Mouse (Mus musculus): ENCODE data around the gene Dnah7a. TPM values are rescaled to one million over a fixed set of nuclear protein-coding genes. Genes with fewer than 3 reads are reported as not detected.
"Not testable (repeated sequence)": the region's sequence is repeated elsewhere in the genome, so short reads cannot be mapped to it uniquely, and the experiment has no call there.

The Dnah7a gene
- total RNA-seq, 4 experiments from 2014 or later, result not detected

GRCm38 (mm10) chr1:53704164-53704563 is 2.4 kb downstream of the Dnah7a start:
- DNase-seq (ENCODE audit: low spot score in 2 of 2), result no peak

- not testable (repeated sequence) for DNase-seq (ENCODE audit: low spot score in 2 of 2)
These were observed 42.3 kb downstream of the Dnah7a start for GRCm38 (mm10) chr1:53664268-53664667.

- no peak for DNase-seq (ENCODE audit: low spot score in 2 of 2)
These were observed 66.5 kb downstream of the Dnah7a start for GRCm38 (mm10) chr1:53639865-53640794.

GRCm38 (mm10) chr1:53635641-53636040 is 70.9 kb downstream of the Dnah7a start:
- not testable (repeated sequence) for DNase-seq (ENCODE audit: low spot score in 2 of 2)

GRCm38 (mm10) chr1:53632040-53632439 is 74.5 kb downstream of the Dnah7a start:
- not testable (repeated sequence) for DNase-seq (ENCODE audit: low spot score in 2 of 2)

GRCm38 (mm10) chr1:53630011-53630410 is 76.6 kb downstream of the Dnah7a start:
- DNase-seq (ENCODE audit: low spot score in 2 of 2), result no peak

DNA sequence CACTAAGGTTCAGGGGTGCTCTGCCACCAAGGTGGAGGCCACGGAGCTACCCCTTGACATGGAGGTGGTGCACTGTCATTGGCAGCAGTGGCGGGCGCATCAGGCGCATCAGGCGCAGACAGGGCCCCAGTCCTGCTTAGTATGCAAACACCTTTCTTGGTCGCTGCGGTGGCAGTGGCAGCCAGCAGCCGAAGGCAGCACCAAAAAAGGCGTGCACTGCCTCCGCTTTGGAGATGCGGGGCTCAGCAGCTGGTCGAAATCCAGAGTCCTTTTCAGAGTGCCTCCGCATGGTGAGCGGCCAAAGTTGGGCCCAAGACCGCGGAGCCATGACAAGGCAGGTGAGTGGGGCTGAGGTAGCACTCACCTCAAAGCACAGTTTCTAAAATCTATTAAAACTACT is 93.1 kb downstream of the Dnah7a start:
- no peak for DNase-seq (ENCODE audit: low spot score in 2 of 2)

- not testable (repeated sequence) for DNase-seq (ENCODE audit: low spot score in 2 of 2)
These were observed 125.3 kb downstream of the Dnah7a start for GRCm38 (mm10) chr1:53581326-53581725.

DNA sequence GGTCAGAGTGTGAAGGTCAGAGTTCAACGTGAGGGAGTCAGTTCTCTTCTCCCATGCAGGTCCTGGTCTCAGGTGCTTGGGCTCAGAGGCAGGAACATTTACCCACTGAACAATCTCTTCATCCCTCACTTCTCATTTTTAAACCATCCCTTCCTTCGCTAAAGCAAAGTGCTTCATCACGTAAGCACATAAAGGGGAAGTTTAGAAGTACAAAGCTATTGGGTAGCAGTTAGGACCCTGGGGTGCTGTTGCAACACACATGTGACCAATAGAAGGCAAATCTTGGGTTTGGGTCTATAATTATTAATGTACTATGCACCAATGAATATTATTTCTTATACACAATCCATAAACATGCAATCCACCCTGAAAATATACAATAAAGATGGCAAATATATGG is 148.7 kb downstream of the Dnah7a start:
- not testable (repeated sequence) for DNase-seq (ENCODE audit: low spot score in 2 of 2)

- not testable (repeated sequence) for DNase-seq (ENCODE audit: low spot score in 2 of 2)
These were observed 159.6 kb downstream of the Dnah7a start for GRCm38 (mm10) chr1:53547018-53547417.

DNA sequence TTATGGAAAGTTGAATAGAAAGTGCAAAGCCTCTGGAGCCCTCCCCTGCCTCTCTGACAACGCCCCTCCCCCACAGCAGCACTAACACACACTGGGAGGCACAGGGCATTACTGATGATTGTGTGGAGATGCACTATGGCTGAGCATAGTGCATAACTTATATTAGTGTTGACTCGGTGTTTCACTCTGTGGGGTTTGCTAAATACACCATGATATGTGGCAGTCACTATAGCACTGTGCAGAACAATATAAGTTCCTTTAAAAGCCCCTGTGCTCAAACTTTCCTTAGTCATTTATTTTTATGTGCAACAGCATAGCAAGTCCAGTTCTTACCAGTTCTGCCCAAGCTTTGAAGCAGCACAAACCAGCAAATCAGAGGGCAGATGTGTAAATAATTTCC is 168.2 kb downstream of the Dnah7a start:
- not testable (repeated sequence) for DNase-seq (ENCODE audit: low spot score in 2 of 2)

DNA sequence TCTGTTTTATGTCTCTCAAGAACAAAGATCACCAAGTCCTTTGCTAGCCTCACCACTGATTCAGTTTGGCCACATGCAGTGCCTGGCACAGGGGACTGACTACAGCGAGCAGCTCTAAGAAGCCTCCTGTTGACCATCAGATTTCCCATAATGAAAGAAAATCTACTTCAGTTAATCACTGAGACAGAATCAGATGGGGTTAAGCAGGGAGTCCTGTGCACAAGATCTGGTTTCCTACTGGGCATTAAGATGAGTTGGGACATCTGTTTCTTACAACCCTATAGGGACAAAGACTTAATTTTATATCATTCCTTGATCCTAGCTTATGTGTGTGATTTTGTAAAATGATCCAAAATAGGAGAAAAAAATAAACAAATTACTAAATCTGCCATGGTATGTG is 171.8 kb downstream of the Dnah7a start:
- DNase-seq (ENCODE audit: low spot score in 2 of 2), result not testable (repeated sequence)

GRCm38 (mm10) chr1:53526021-53526420 is 180.6 kb downstream of the Dnah7a start:
- not testable (repeated sequence) for DNase-seq (ENCODE audit: low spot score in 2 of 2)

GRCm38 (mm10) chr1:53473699-53474098 is 232.9 kb downstream of the Dnah7a start:
- no peak for DNase-seq (ENCODE audit: low spot score in 2 of 2)

- DNase-seq (ENCODE audit: low spot score in 2 of 2), result not testable (repeated sequence)
These were observed 234.5 kb downstream of the Dnah7a start for GRCm38 (mm10) chr1:53472084-53472483.

DNA sequence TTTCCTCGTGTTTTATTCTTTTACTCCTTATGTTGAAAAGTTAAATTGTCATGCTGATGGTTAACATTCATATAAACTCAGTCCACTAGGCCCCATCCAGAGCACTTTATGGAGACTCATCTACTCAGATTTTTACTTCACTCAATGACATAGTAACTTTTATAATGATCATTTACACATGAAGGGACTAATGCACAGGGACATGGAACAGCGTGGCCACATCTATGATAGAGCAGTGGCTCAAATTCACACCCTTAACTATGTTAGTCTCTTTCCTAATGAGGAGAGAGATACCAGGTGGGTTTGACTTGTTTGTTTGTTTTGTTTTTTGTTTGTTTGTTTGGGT is 239.3 kb downstream of the Dnah7a start:
- DNase-seq (ENCODE audit: low spot score in 2 of 2), result no peak

DNA sequence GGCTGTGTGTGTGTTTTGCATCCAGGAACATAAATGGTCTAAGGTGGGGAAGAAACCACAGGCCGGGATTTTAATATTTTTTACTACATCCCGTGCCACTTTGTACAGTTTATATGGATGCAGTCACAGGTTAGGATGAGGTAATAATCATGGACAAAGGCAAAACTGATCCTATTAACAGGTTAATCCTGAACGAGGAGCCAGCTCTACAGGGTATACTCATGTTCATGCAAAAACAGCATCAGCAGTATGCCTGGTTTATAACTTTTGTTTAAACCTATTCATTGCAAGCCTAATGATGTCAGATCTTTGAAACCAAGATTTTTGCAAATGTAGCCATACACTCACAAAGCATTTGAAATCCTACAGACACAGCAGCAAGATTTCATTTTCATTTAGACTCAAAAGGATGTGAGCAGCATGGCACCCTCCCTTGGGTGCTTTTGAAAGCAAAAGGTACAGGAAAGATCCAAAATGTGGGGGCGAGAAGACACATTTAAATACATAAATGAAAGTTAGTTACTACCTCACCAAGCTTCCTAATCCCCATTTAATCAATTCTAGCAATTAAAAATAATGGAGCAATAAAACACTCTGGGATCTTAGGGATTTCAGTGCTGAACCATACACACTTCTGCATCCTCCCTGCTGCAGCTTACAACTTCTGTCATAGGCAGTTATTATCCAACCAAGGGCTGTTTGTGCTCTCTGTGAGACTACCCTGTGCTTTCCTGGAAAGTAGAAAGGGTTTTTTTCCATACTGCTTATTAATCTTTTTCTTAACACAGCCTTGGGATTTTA is 239.9 kb downstream of the Dnah7a start:
- DNase-seq (ENCODE audit: low spot score in 2 of 2), result not testable (repeated sequence)

- DNase-seq (ENCODE audit: low spot score in 2 of 2), result not testable (repeated sequence)
These were observed 267.4 kb downstream of the Dnah7a start for GRCm38 (mm10) chr1:53439173-53439572.

DNA sequence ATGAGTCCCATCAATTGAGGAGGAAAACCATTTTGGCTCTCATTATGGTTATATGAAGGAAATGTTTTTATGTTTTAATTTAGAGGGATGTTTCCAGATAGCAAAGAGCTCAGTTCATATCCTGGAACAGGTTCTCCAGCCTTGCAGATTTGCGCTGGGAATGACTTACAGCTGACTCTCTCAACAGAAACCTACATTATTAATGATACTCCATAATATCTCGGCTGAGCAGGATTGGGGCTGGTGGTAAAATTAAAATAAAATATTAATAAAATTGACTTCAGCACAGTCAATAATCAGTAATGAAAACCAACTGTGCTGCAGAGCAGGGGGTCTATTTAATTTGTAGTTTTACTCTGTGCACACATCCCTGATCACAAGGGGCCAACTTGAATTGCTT is 274.2 kb downstream of the Dnah7a start:
- not testable (repeated sequence) for DNase-seq (ENCODE audit: low spot score in 2 of 2)

- DNase-seq (ENCODE audit: low spot score in 2 of 2), result no peak
These were observed 300.7 kb downstream of the Dnah7a start for GRCm38 (mm10) chr1:53405803-53406325.

DNA sequence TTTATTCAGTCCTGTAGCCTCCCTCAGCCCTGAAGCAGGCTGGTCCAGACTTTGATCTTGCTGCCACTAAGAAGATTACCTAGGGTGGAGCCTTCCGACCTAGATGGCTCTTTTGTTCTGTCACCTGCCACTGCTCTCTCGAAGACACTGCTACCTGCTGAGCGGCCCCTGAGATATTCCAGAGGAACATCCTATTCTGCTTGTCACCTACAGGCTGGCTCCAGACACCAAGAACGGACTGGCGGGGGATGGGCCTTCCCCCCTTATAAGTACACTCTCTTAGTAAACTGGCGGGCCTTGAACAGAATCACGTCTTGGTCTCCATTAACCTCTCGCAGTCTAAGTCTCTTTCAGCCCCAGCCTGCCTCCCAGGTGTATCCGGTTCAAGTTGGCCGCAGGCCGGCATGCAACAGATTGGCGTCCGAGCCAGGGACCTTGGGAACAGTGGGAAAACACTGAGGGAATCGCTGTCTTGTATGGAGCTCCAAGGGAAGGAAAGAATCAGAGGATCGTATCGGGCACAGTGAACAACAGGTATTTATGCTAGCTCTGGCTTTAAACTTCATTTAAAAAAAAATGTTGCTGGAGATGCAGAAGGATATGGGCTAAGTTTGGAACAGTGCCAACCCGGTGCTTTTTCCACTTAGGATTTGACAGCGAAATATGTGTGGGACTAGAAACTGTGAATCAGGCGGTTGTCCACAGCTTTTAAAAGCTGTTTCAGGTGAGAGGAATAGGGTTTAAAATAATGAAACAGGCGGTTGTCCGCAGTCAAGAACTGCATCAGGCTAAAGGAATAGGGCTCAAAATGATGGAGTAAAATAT is 312.4 kb downstream of the Dnah7a start:
- DNase-seq (ENCODE audit: low spot score in 2 of 2), result not testable (repeated sequence)
